Mouse (Mus musculus): ENCODE data around the gene Ankrd63. TPM values are rescaled to one million over a fixed set of nuclear protein-coding genes. Genes with fewer than 3 reads are reported as not detected.

Gene Ankrd63
- total RNA-seq, 1 experiment, result not detected

- H3K9ac ChIP-seq (ENCODE audit: insufficient read depth, low read depth, low read length, poor library complexity, severe bottlenecking), result no peak overlapping the region
- H3K4me1 ChIP-seq (ENCODE audit: control insufficient read depth in 2 of 2, insufficient read depth in 2 of 2, low read length in 2 of 2, poor library complexity in 1 of 2), result no peaks in the 10 kb centered on the region
Observed at GRCm38 (mm10) chr2:118744621-118745020, 40.9 kb upstream of the Ankrd63 start.

DNA sequence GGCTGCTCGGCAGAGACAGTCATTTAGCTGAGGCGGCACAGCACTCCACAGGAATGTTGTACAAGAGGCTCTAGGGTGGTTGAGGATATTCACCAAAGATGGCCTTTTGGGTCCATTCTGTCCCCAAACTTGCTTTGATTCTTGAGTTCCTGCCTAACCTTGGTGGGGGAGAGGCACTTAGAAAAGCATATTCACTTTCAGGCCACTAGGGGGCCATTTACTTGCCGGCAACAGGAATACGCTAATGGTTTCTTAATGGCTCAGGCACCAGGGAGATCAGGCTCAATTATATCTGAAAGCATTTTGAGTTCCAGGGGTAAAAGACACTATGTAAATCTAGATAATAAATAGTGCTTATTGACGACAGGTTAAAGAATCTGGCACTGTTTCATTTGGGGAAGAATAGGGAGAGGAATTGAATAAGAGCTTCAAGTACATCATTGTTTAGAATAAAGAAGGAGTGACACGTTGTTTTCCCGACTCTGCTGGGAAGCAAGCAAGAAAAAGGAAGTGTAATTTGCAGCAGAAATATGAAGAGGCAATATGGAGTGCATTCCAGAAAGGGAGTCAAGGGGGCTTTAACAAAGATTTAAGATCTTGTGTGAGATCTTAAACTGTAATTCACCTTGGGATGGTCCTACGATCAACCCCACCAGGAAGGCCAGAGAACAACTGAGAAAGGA, 39.6 kb upstream of the Ankrd63 start:
- Histone ChIP-seq H3K36me3 (ENCODE audit: control insufficient read depth, insufficient read depth, low read length, poor library complexity, severe bottlenecking) (no peaks in the 10 kb centered on the region), H3K4me1 (ENCODE audit: control insufficient read depth in 2 of 2, insufficient read depth in 2 of 2, low read length in 2 of 2, poor library complexity in 1 of 2) (no peaks in the 10 kb centered on the region), H3K9ac (ENCODE audit: insufficient read depth, low read depth, low read length, poor library complexity, severe bottlenecking) (no peak overlapping the region), H3K27ac (ENCODE audit: insufficient read depth, low read depth, low read length, poor library complexity, severe bottlenecking) (no peak overlapping the region), H3K4me3 (ENCODE audit: insufficient read depth in 1 of 2, low read depth in 1 of 2, low read length in 2 of 2, poor library complexity in 1 of 2, severe bottlenecking in 1 of 2) (no peak overlapping the region), H3K9me3 (ENCODE audit: control insufficient read depth, insufficient read depth, low read depth, low read length) (no peaks in the 10 kb centered on the region)
- no peak for DNase-seq (ENCODE audit: low read depth, low spot score)
- TF ChIP-seq HCFC1 (IDR thresholded peaks at IDR 0.05; ENCODE audit: borderline replicate concordance, insufficient read depth, low read length) (no peak), MAFK (IDR thresholded peaks at IDR 0.05; ENCODE audit: insufficient read depth, low read depth, low read length) (no peak), ZNF384 (IDR thresholded peaks at IDR 0.05; ENCODE audit: low read depth, low read length) (no peak), CHD2 (IDR thresholded peaks at IDR 0.05; ENCODE audit: low read depth, low read length) (no peak), ZC3H11A (IDR thresholded peaks at IDR 0.05; ENCODE audit: borderline replicate concordance, low read depth, low read length) (no peak)
- in situ Hi-C loops (cut with MboI; ENCODE audit: low sequenced_read_pairs in 2 of 2, unreplicated experiment in 2 of 2), result no loop called here

More at GRCm38 (mm10) chr2:118744621-118745020, 40.9 kb upstream of the Ankrd63 start:
- H3K36me3 ChIP-seq (ENCODE audit: control insufficient read depth, insufficient read depth, low read length, poor library complexity, severe bottlenecking), result no peaks in the 10 kb centered on the region
- TF ChIP-seq HCFC1 (IDR thresholded peaks at IDR 0.05; ENCODE audit: borderline replicate concordance, insufficient read depth, low read length), result no peak
- TF ChIP-seq ZC3H11A (IDR thresholded peaks at IDR 0.05; ENCODE audit: borderline replicate concordance, low read depth, low read length), result no peak
- no peak for TF ChIP-seq CHD2 (IDR thresholded peaks at IDR 0.05; ENCODE audit: low read depth, low read length)
- no peak for TF ChIP-seq ZNF384 (IDR thresholded peaks at IDR 0.05; ENCODE audit: low read depth, low read length)
- no peak for TF ChIP-seq MAFK (IDR thresholded peaks at IDR 0.05; ENCODE audit: insufficient read depth, low read depth, low read length)
- H3K27ac ChIP-seq (ENCODE audit: insufficient read depth, low read depth, low read length, poor library complexity, severe bottlenecking), result no peak overlapping the region
- no peaks in the 10 kb centered on the region for H3K9me3 ChIP-seq (ENCODE audit: control insufficient read depth, insufficient read depth, low read depth, low read length)
- DNase-seq (ENCODE audit: low read depth, low spot score), result no peak
- in situ Hi-C loops (cut with MboI; ENCODE audit: low sequenced_read_pairs in 2 of 2, unreplicated experiment in 2 of 2), result loop anchor here in 1 of 2 experiments (5.0 kb wide), 1 partner anchor 153 kb away; no protein-coding TSS in a partner anchor
- no peak overlapping the region for H3K4me3 ChIP-seq (ENCODE audit: insufficient read depth in 1 of 2, low read depth in 1 of 2, low read length in 2 of 2, poor library complexity in 1 of 2, severe bottlenecking in 1 of 2)

DNA sequence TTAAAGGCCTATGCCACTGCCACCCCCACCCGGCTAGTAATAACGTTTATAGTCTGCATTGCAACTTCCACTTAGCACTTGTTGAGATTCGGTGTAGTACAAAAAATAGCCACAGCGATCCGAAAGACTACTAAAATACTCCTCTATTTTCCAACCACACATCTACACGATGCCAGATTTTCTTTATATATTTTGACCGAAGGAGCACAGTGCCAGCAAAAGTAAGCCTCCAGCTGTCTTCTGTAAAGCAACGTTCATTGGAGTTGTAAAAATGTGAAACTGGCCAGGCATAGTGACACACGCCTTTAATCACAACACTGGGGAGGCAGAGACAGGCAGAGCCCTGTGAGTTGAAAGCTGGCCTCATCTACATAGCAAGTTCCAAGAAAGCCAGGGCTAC, 37.4 kb upstream of the Ankrd63 start:
- H3K4me1 ChIP-seq (ENCODE audit: control insufficient read depth in 2 of 2, insufficient read depth in 2 of 2, low read length in 2 of 2, poor library complexity in 1 of 2), result no peaks in the 10 kb centered on the region
- H3K9ac ChIP-seq (ENCODE audit: insufficient read depth, low read depth, low read length, poor library complexity, severe bottlenecking), result no peak overlapping the region
- TF ChIP-seq HCFC1 (IDR thresholded peaks at IDR 0.05; ENCODE audit: borderline replicate concordance, insufficient read depth, low read length), result no peak
- no peak for TF ChIP-seq CHD2 (IDR thresholded peaks at IDR 0.05; ENCODE audit: low read depth, low read length)
- no peak for TF ChIP-seq ZC3H11A (IDR thresholded peaks at IDR 0.05; ENCODE audit: borderline replicate concordance, low read depth, low read length)
- TF ChIP-seq ZNF384 (IDR thresholded peaks at IDR 0.05; ENCODE audit: low read depth, low read length), result no peak
- TF ChIP-seq MAFK (IDR thresholded peaks at IDR 0.05; ENCODE audit: insufficient read depth, low read depth, low read length), result no peak
- no peak overlapping the region for H3K4me3 ChIP-seq (ENCODE audit: insufficient read depth in 1 of 2, low read depth in 1 of 2, low read length in 2 of 2, poor library complexity in 1 of 2, severe bottlenecking in 1 of 2)
- no peak overlapping the region for H3K27ac ChIP-seq (ENCODE audit: insufficient read depth, low read depth, low read length, poor library complexity, severe bottlenecking)
- DNase-seq (ENCODE audit: low read depth, low spot score), result no peak
- no peaks in the 10 kb centered on the region for H3K9me3 ChIP-seq (ENCODE audit: control insufficient read depth, insufficient read depth, low read depth, low read length)
- no peaks in the 10 kb centered on the region for H3K36me3 ChIP-seq (ENCODE audit: control insufficient read depth, insufficient read depth, low read length, poor library complexity, severe bottlenecking)
- in situ Hi-C loops (cut with MboI; ENCODE audit: low sequenced_read_pairs in 2 of 2, unreplicated experiment in 2 of 2), result no loop called here

DNA sequence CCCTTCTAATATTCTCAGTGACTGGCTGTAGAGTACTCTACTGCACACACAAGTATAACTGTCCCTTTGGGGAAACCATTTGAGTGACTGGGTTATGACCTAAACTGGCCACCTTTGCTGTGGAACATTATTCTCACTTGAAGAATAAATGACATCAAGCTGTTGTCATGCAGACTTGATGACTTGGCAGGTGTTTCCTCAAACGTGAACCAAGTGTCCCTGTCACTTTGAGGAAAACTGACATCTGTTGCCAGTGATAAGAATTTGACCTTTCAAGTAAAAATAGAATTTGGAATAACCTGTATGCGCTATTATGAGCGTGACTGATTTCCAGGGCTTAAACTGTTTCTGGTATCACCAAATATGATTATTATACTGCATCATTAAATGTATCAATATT, 36.6 kb upstream of the Ankrd63 start:
- TF ChIP-seq ZC3H11A (IDR thresholded peaks at IDR 0.05; ENCODE audit: borderline replicate concordance, low read depth, low read length), result no peak
- H3K9me3 ChIP-seq (ENCODE audit: control insufficient read depth, insufficient read depth, low read depth, low read length), result no peaks in the 10 kb centered on the region
- no peak overlapping the region for H3K27ac ChIP-seq (ENCODE audit: insufficient read depth, low read depth, low read length, poor library complexity, severe bottlenecking)
- no peak overlapping the region for H3K4me3 ChIP-seq (ENCODE audit: insufficient read depth in 1 of 2, low read depth in 1 of 2, low read length in 2 of 2, poor library complexity in 1 of 2, severe bottlenecking in 1 of 2)
- in situ Hi-C loops (cut with MboI; ENCODE audit: low sequenced_read_pairs in 2 of 2, unreplicated experiment in 2 of 2), result no loop called here
- no peaks in the 10 kb centered on the region for H3K4me1 ChIP-seq (ENCODE audit: control insufficient read depth in 2 of 2, insufficient read depth in 2 of 2, low read length in 2 of 2, poor library complexity in 1 of 2)
- DNase-seq (ENCODE audit: low read depth, low spot score), result no peak
- H3K36me3 ChIP-seq (ENCODE audit: control insufficient read depth, insufficient read depth, low read length, poor library complexity, severe bottlenecking), result no peaks in the 10 kb centered on the region
- no peak overlapping the region for H3K9ac ChIP-seq (ENCODE audit: insufficient read depth, low read depth, low read length, poor library complexity, severe bottlenecking)

- Histone ChIP-seq H3K9me3 (ENCODE audit: control insufficient read depth, insufficient read depth, low read depth, low read length) (no peaks in the 10 kb centered on the region), H3K4me1 (ENCODE audit: control insufficient read depth in 2 of 2, insufficient read depth in 2 of 2, low read length in 2 of 2, poor library complexity in 1 of 2) (peaks cover 0 to 1% of the 10 kb centered on the region in 2 experiments; a peak in 1 of 4 replicates), H3K4me3 (ENCODE audit: insufficient read depth in 1 of 2, low read depth in 1 of 2, low read length in 2 of 2, poor library complexity in 1 of 2, severe bottlenecking in 1 of 2) (no peak overlapping the region), H3K27ac (ENCODE audit: insufficient read depth, low read depth, low read length, poor library complexity, severe bottlenecking) (no peak overlapping the region), H3K9ac (ENCODE audit: insufficient read depth, low read depth, low read length, poor library complexity, severe bottlenecking) (no peak overlapping the region), H3K36me3 (ENCODE audit: control insufficient read depth, insufficient read depth, low read length, poor library complexity, severe bottlenecking) (no peaks in the 10 kb centered on the region)
- no peak for DNase-seq (ENCODE audit: low read depth, low spot score)
- TF ChIP-seq ZNF384 (IDR thresholded peaks at IDR 0.05; ENCODE audit: low read depth, low read length), result no peak
- no peak for TF ChIP-seq HCFC1 (IDR thresholded peaks at IDR 0.05; ENCODE audit: borderline replicate concordance, insufficient read depth, low read length)
- TF ChIP-seq CHD2 (IDR thresholded peaks at IDR 0.05; ENCODE audit: low read depth, low read length), result no peak
- TF ChIP-seq MAFK (IDR thresholded peaks at IDR 0.05; ENCODE audit: insufficient read depth, low read depth, low read length), result no peak
- no peak for TF ChIP-seq ZC3H11A (IDR thresholded peaks at IDR 0.05; ENCODE audit: borderline replicate concordance, low read depth, low read length)
- in situ Hi-C loops (cut with MboI; ENCODE audit: low sequenced_read_pairs in 2 of 2, unreplicated experiment in 2 of 2), result no loop called here
Observed at GRCm38 (mm10) chr2:118733341-118733740, 29.6 kb upstream of the Ankrd63 start.
